Mouse (Mus musculus): ENCODE data around the gene Prb1. TPM values are rescaled to one million over a fixed set of nuclear protein-coding genes. Genes with fewer than 3 reads are reported as not detected.

Gene Prb1
- not detected for polyA plus RNA-seq (2014; fragmentation: Illumina TruSeq; extraction: RNeasy Lipid Tissue Mini Kit (QIAGEN cat#74804); ENCODE audit: low read depth, low replicate concordance)

GRCm38 (mm10) chr6:132210421-132210820 lies at the start of gene Prb1:
TSS of gene Prb1 (minus strand) at chr6:132210521.

Other genes starting within 250 kb of the Prb1 start
- gene Prpmp5, start 104.2 kb upstream of the Prb1 start, polyA plus RNA-seq (2014; fragmentation: Illumina TruSeq; extraction: RNeasy Lipid Tissue Mini Kit (QIAGEN cat#74804); ENCODE audit: low read depth, low replicate concordance), result not detected
- not detected for gene Gm8882, start 153.6 kb upstream of the Prb1 start, polyA plus RNA-seq (2014; fragmentation: Illumina TruSeq; extraction: RNeasy Lipid Tissue Mini Kit (QIAGEN cat#74804); ENCODE audit: low read depth, low replicate concordance)

Data from adipose tissue, adult 10 weeks (tissue).